Mouse (Mus musculus): ENCODE measurements around the gene Akap17b. TPM values are rescaled to one million over a fixed set of nuclear protein-coding genes. Genes with fewer than 3 reads are reported as not detected.

The Akap17b gene
- polyA plus RNA-seq (2021; fragmentation: Nextera tagmentation), result 3.3 and 3.9 TPM in 2 replicates
- long read RNA-seq, experiment 1, full-length matches to known transcripts, result 2 of 22 reads
- long read RNA-seq, experiment 1, partial matches to known transcripts, result 12 of 22 reads
- long read RNA-seq, experiment 1, other reads (novel, unspliced or antisense), result 8 of 22 reads
- long read RNA-seq, experiment 2, partial matches to known transcripts, result 29 of 33 reads
- long read RNA-seq, experiment 2, other reads (novel, unspliced or antisense), result 4 of 33 reads

GRCm38 (mm10) chrX:36644657-36645551 lies at the start of gene Akap17b:
Gene Akap17b, minus strand, starts transcription at chrX:36645395.

GRCm38 (mm10) chrX:36597707-36598389 lies 47.3 kb downstream of the Akap17b start, which contains the start of gene Pgrmc1:
Gene Pgrmc1, plus strand, starts transcription at chrX:36598206.

Other genes with a start within 250 kb of the Akap17b start
- not detected in 2 replicates for gene Gm6268, start 244.1 kb downstream of the Akap17b start, polyA plus RNA-seq (2021; fragmentation: Nextera tagmentation)
- 0.51 and 0.65 TPM in 2 replicates for gene Gm14569, start 153.6 kb downstream of the Akap17b start, polyA plus RNA-seq (2021; fragmentation: Nextera tagmentation)
- gene Pgrmc1, start 47.2 kb downstream of the Akap17b start, polyA plus RNA-seq (2021; fragmentation: Nextera tagmentation), result 343 and 410 TPM in 2 replicates
- gene Slc25a43, start 98.3 kb upstream of the Akap17b start, polyA plus RNA-seq (2021; fragmentation: Nextera tagmentation), result 0.23 and 0.31 TPM in 2 replicates
- gene Slc25a5, start 150.3 kb upstream of the Akap17b start, polyA plus RNA-seq (2021; fragmentation: Nextera tagmentation), result 579 and 580 TPM in 2 replicates
- 63.5 and 67.4 TPM in 2 replicates for gene Ube2a, start 228.5 kb upstream of the Akap17b start, polyA plus RNA-seq (2021; fragmentation: Nextera tagmentation)
- 20.8 and 28.0 TPM in 2 replicates for gene C330007P06Rik, start 228.7 kb upstream of the Akap17b start, polyA plus RNA-seq (2021; fragmentation: Nextera tagmentation)

Measured in left cerebral cortex, adult 6 months (tissue).